Mouse (Mus musculus) heart, adult 2 months (tissue): ENCODE measurements at regions not wholly inside any gene's neighbourhood (a gene's known extent, or its start where the extent isn't known, plus 50 kb on each side); places are given as distances from the start of the nearest gene placed in this dataset.

ENCODE experiments used
- DNase-seq, 2 experiments: peaks; one replicate each; pipeline ENCODE4 v3.0.0; 2021
- H3K27ac ChIP-seq: fragments of 200-600 bp; 2 replicates; pipeline ENCODE4 v1.8.1; 2022
- H3K27me3 ChIP-seq: fragments of 200-500 bp; 2 replicates; pipeline ENCODE4 v1.6.1; 2012; ENCODE audit warnings: mild to moderate bottlenecking, low read length, inconsistent platforms, mixed read lengths; ENCODE audit not compliant: control insufficient read depth, insufficient read depth
- H3K36me3 ChIP-seq: fragments of 200-500 bp; 2 replicates; pipeline ENCODE4 v1.6.1; 2012; ENCODE audit warnings: low read length, inconsistent platforms; ENCODE audit not compliant: control insufficient read depth, insufficient read depth
- H3K4me1 ChIP-seq: fragments of 200-500 bp; 2 replicates; pipeline ENCODE4 v1.6.1; 2011; ENCODE audit warnings: low read length; ENCODE audit not compliant: control insufficient read depth, insufficient read depth
- H3K4me3 ChIP-seq: fragments of 200-600 bp; 2 replicates; pipeline ENCODE4 v1.8.1; 2022
- H3K79me2 ChIP-seq: fragments of 200-500 bp; replicated peaks from 2 replicates; pipeline ENCODE4 v1.6.1; 2012; ENCODE audit warnings: mild to moderate bottlenecking, inconsistent platforms, low read length, moderate library complexity, mixed read lengths; ENCODE audit not compliant: control insufficient read depth, insufficient read depth
- H3K9ac ChIP-seq: fragments of 200-500 bp; 2 replicates; pipeline ENCODE4 v1.6.1; 2012; ENCODE audit warnings: low read depth, mild to moderate bottlenecking, control low read depth, inconsistent platforms, low read length, mixed read lengths
- CTCF ChIP-seq: fragments of 200-600 bp; IDR thresholded peaks from 2 replicates; pipeline ENCODE4 v1.8.1; 2022; ENCODE audit warnings: antibody characterized with exemption, mild to moderate bottlenecking, moderate library complexity
- EP300 ChIP-seq: fragments of 200-500 bp; IDR thresholded peaks from 2 replicates; pipeline ENCODE4 v1.6.1; 2011; ENCODE audit warnings: low read depth, low read length, control low read depth; ENCODE audit not compliant: insufficient read depth
- POLR2A ChIP-seq: fragments of 200-500 bp; IDR thresholded peaks from 2 replicates; pipeline ENCODE4 v1.6.1; 2011; ENCODE audit warnings: mild to moderate bottlenecking, low read depth, low read length, control low read depth; ENCODE audit not compliant: insufficient read depth
- whole genome bisulfite sequencing: fragments of 180-500 bp; shearing (Covaris S2); methylation state at CpG from one replicate; pipeline ENCODE4 v1.1.7; 2018; 5-methylcytosine and 5-hydroxymethylcytosine counted together
- intact Hi-C: fragments of 180-260 bp; cut with DNase I; formaldehyde crosslinking; loops from one replicate; pipeline ENCODE4 v1.15.1; 2025

DNA sequence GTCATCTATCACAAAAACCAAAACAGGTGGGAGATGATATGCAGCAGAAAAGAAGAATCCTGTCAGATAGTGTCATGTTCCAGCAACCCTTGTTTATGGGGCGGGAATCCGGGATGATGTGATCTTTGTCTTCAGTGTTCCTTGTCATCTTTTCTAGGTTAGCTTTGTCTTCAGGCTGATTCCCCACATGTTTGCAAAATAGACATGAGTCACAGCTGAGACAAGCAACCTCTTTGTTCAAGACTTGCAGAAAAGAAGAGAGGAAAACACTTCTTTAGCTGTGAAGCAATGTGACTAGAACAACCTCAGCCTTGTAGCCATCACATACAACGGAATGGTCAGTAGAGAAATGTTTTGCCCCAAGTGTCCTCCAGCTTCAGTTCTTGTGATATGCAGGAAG is 77.8 kb downstream of the Spry2 start:
- H3K27ac ChIP-seq, result no peak overlapping the region
- TF ChIP-seq CTCF, result no peak
- TF ChIP-seq EP300, result no peak
- no peak for TF ChIP-seq POLR2A
- H3K4me1 ChIP-seq, result no peaks in the 10 kb centered on the region
- H3K79me2 ChIP-seq, result no peaks in the 10 kb centered on the region
- H3K36me3 ChIP-seq, result no peaks in the 10 kb centered on the region
- 92% methylated on average over 3 of the region's 3 CpGs for WGBS
- H3K9ac ChIP-seq, result no peak overlapping the region
- no peak for DNase-seq
- intact Hi-C loops, result no loop called here
- no peaks in the 10 kb centered on the region for H3K27me3 ChIP-seq
- H3K4me3 ChIP-seq, result no peak overlapping the region

DNA sequence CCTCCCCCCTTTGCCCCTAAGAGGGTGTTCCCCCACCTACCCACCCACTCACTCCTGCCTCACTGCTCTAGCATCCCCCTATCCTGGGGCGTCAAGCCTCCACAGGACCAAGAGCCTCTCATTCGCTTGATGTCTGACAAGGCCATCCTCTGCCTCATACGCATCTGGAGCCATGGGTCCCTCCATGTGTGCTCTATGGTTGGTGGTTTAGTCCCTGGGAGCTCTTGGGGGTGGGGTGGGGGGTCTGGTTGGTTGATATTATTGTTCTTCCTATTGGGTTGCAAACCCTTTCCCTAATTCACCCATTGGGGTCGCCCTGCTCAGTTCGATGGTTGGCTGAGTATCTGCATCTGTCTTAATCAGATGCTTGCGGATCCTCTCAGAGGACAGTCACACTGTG is 79.1 kb downstream of the Spry2 start:
- intact Hi-C loops, result no loop called here
- TF ChIP-seq POLR2A, result no peak
- TF ChIP-seq EP300, result no peak
- no peak for TF ChIP-seq CTCF
- Histone ChIP-seq H3K4me3 (no peak overlapping the region), H3K27me3 (no peaks in the 10 kb centered on the region), H3K27ac (no peak overlapping the region), H3K79me2 (no peaks in the 10 kb centered on the region), H3K4me1 (no peaks in the 10 kb centered on the region), H3K9ac (no peak overlapping the region), H3K36me3 (no peaks in the 10 kb centered on the region)
- 95% methylated on average over 6 of the region's 6 CpGs for WGBS
- no peak for DNase-seq

DNA sequence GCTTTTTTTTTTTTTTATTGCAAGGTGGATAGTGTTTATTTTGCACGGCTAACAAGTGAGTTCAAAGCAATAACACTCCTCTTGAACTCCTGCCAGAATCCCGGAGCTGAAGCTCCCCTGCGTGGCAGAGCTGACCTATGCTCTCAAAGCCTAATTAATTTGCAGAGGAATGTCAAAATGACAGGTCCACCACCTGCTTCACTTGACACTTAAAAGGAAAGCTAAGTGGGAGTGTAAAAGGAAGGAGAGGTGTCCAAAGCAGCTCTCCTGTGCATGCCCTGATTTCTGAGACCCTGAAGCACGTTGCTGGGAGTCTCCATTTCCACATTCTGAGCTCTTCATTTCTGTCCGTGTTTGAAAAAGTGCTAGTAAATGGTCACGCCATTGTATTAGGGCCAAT is 80.8 kb downstream of the Spry2 start:
- no peaks in the 10 kb centered on the region for H3K36me3 ChIP-seq
- no peak for DNase-seq
- H3K79me2 ChIP-seq, result no peaks in the 10 kb centered on the region
- no peak for TF ChIP-seq EP300
- TF ChIP-seq POLR2A, result no peak
- no peak for TF ChIP-seq CTCF
- H3K27ac ChIP-seq, result no peak overlapping the region
- no peak overlapping the region for H3K4me3 ChIP-seq
- no peaks in the 10 kb centered on the region for H3K4me1 ChIP-seq
- no peak overlapping the region for H3K9ac ChIP-seq
- intact Hi-C loops, result no loop called here
- H3K27me3 ChIP-seq, result no peaks in the 10 kb centered on the region
- WGBS, result 19% methylated on average over 6 of the region's 6 CpGs

DNA sequence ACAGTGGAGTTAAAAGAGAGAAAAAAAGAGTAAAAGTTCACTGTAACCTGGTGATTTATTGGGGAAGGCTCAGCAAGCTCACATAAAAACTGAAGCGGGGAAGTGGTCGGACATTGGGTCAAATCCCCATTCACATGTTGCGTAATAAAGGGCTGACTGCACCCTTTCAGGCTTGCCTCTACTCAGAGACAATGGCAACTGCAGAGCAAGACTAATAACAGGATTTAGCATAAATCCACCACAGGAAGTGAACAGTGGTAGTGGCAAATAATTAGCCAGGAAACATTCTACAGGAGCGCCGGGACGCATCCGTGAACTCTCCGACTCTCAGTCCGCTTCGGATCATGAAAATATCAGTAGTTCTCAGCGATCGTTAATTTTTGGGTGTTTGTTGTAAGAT is 81.3 kb downstream of the Spry2 start:
- H3K4me3 ChIP-seq, result no peak overlapping the region
- no peaks in the 10 kb centered on the region for H3K79me2 ChIP-seq
- no peak overlapping the region for H3K9ac ChIP-seq
- WGBS, result 52% methylated on average over 12 of the region's 12 CpGs
- H3K4me1 ChIP-seq, result no peaks in the 10 kb centered on the region
- DNase-seq, result no peak
- intact Hi-C loops, result no loop called here
- H3K27me3 ChIP-seq, result no peaks in the 10 kb centered on the region
- no peak overlapping the region for H3K27ac ChIP-seq
- H3K36me3 ChIP-seq, result no peaks in the 10 kb centered on the region
- TF ChIP-seq POLR2A (no peak), EP300 (no peak), CTCF (no peak)

DNA sequence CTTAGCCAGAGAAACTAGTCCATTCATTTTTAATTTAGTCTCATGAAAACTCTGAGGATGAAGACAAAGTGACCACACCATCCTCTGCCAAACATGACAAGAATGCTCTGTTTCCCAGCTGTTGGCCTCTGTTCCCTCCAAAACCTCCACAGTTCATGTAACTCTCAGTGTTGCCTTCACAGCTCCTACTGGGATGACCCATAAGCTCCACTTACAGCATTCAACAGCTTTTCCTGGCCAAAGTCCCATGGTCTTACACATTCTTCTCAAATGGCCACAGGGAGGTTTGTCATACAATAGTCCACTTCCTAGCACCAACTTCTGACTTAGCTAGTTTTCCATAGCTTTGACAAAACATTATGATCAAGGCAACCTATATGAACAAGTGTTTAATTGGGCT is 83.0 kb downstream of the Spry2 start:
- H3K36me3 ChIP-seq, result no peaks in the 10 kb centered on the region
- TF ChIP-seq CTCF, result no peak
- no peak for TF ChIP-seq EP300
- no peak for TF ChIP-seq POLR2A

DNA sequence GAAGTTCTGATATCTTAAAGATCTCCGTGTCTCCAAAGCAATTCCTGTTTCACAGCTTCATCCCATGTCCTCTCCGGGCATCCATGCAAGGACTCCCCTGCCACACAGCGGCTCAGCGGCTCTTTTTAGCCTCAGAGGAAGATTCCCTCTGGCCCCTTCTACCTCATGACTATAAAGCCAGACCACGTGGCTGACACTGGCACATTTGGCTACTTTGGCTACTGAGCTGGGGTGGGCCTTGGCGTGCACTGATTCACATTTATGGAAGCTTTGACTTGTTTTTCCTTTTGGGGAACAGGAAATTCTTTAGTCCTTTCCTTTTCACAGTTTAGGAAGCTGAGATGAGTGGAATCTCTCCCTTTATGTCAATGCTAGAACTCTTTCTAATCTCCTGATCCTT is 83.5 kb downstream of the Spry2 start:
- TF ChIP-seq POLR2A, result no peak
- no peak for TF ChIP-seq CTCF
- TF ChIP-seq EP300, result no peak
- WGBS, result 90% methylated on average over 6 of the region's 6 CpGs
- intact Hi-C loops, result no loop called here

More for the DNA sequence above, 83.0 kb downstream of the Spry2 start:
- Histone ChIP-seq H3K9ac (no peak overlapping the region), H3K4me1 (no peaks in the 10 kb centered on the region), H3K4me3 (no peak overlapping the region), H3K27me3 (no peaks in the 10 kb centered on the region), H3K79me2 (no peaks in the 10 kb centered on the region), H3K27ac (no peak overlapping the region)
- intact Hi-C loops, result no loop called here
- no peak for DNase-seq

DNA sequence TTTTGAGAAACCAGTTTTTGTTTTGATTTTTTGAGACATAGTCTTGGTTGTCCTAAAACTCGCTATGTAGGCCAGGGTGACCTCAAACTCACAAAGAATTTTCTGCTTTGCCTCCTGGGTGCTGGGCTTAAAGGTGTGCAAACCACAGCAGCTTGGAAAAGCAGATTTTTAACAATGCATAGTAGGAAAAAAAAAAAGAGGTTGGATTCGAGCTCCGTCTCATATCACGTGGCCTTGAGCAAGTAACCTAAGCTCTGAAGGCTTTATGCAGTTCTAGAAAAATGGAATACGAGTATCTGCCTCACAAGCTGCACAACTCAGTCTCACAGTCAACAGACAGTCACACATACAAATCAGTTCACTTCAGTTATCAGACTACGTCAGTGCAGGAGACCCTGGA is 90.9 kb downstream of the Spry2 start:
- Histone ChIP-seq H3K27ac (no peak overlapping the region), H3K4me3 (no peak overlapping the region), H3K79me2 (no peaks in the 10 kb centered on the region), H3K27me3 (no peaks in the 10 kb centered on the region), H3K36me3 (no peaks in the 10 kb centered on the region), H3K4me1 (no peaks in the 10 kb centered on the region), H3K9ac (no peak overlapping the region)
- TF ChIP-seq EP300, result no peak
- no peak for TF ChIP-seq CTCF
- no peak for TF ChIP-seq POLR2A
- no peak for DNase-seq
- intact Hi-C loops, result no loop called here
- 87% methylated on average over 6 of the region's 6 CpGs for WGBS

More for the DNA sequence above, 83.5 kb downstream of the Spry2 start:
- Histone ChIP-seq H3K27me3 (no peaks in the 10 kb centered on the region), H3K4me1 (no peaks in the 10 kb centered on the region), H3K79me2 (no peaks in the 10 kb centered on the region), H3K36me3 (no peaks in the 10 kb centered on the region), H3K27ac (no peak overlapping the region), H3K9ac (no peak overlapping the region), H3K4me3 (no peak overlapping the region)
- no peak for DNase-seq
